Mouse (Mus musculus): ENCODE results near the gene Eef1akmt1. TPM values are rescaled to one million over a fixed set of nuclear protein-coding genes. Genes with fewer than 3 reads are reported as not detected.

The Eef1akmt1 gene
- total RNA-seq (2021) = 10 to 100 TPM; 28.4 to 29.4 TPM
- polyA plus RNA-seq (2012; rRNA removed) = 5.1 and 5.7 TPM in 2 replicates
- long read RNA-seq, transcript Eef1akmt1-201 (5 exons, 880 nt) = major isoform, 27 of 33 reads
- long read RNA-seq, partial matches to known transcripts = 1 of 33 reads
- long read RNA-seq, other reads (novel, unspliced or antisense) = 5 of 33 reads

- peak; percentile 98 for DNase-seq
Measured at GRCm38 (mm10) chr14:57571155-57572133, at the start of gene Eef1akmt1. Gene Eef1akmt1 (minus strand): TSS chr14:57571612.

DNA sequence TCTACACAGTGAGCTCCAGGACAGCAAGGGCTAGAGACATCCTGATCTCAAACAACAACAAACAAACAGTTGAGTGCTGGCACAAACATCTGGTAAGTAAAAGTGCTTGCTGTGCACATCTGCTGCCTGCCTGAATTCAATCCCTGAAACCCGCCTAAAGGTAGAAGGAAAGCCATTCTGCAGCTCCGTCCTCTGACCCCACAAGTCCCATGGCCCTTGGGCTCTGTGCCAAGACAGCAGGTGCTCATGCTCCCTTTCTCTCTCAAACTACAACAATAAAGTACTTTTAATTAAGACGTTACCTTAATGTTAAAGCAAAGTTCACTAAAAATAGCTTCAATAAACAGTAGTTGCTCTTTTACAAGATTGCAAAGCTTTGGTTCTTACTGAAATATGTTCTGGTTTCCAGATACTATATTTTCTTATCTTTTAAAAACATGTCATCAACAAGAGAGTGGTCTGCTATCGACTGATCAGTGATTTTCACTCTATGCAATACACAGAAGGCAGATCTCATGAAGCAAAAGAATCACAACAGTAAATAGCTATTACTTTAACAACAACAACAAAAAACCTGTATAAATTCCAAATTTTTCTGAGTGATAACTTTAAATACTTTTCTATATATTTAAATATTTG, 49.3 kb upstream of the Eef1akmt1 start:
- no peak for DNase-seq

DNA sequence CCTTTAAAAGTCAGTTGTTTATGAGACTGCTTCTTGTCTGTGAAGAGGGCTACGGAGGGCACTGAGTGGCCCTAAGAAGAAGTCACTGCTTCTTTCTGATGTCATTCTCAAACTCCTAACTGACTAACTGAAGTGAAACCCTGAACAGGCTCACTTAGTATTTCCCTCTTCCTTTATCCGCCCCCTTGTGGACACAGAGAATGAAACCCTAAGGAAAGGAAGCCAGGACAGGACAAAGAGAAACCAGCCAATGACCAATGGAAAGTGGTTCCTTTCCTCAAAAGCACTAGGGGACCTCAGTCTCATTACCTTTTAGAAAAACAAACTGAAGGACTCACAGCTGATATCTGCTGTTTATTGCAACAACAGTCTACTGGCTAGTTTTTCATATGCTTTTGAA, 48.1 kb upstream of the Eef1akmt1 start:
- DNase-seq = peak; percentile 56

GRCm38 (mm10) chr14:57617675-57618074, 46.3 kb upstream of the Eef1akmt1 start:
- no peak for DNase-seq

- DNase-seq = no peak
Measured at GRCm38 (mm10) chr14:57616339-57616965, 45.0 kb upstream of the Eef1akmt1 start.

DNA sequence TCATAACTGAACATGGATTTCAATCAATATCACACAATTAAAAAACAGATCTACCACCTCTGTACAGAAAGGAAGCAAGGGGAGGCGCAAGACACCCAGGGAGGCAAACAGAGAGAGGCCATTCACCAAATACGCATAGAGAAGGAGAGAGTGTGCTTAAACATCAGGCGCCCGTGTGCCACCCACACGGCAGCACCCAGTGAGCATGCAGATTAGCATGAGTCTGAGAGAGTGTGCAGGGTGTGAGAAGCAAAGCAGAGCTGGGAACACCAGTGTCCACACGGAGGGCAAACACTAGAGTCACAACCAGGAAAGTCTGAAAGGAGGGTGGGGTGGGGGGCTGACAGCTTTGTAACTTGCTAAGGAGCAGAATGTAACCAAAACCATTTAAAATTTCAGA, 44.4 kb upstream of the Eef1akmt1 start:
- DNase-seq = no peak

DNA sequence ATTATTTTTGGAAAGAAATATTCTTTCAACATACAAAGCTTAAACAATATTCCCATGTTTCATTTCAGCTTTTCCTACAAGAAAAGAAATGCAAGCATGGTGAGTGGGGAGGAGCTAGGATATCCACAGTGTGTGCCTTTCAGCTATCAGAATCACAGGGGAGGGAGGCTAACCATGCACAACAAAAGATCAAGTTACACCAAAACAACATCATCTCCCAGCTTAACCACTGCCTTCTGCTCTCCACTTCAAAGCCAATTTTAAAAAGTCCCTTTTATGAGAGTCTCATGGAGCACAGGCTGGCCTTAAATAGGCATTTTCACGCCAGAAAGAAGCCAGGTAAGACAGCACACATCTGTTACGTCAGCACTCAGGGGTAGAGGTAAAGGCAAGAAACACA, 39.6 kb upstream of the Eef1akmt1 start:
- no peak for DNase-seq

- no peak for DNase-seq
Measured at GRCm38 (mm10) chr14:57609816-57610329, 38.5 kb upstream of the Eef1akmt1 start.

GRCm38 (mm10) chr14:57607500-57607899, 36.1 kb upstream of the Eef1akmt1 start:
- peak; percentile 97 for DNase-seq

DNA sequence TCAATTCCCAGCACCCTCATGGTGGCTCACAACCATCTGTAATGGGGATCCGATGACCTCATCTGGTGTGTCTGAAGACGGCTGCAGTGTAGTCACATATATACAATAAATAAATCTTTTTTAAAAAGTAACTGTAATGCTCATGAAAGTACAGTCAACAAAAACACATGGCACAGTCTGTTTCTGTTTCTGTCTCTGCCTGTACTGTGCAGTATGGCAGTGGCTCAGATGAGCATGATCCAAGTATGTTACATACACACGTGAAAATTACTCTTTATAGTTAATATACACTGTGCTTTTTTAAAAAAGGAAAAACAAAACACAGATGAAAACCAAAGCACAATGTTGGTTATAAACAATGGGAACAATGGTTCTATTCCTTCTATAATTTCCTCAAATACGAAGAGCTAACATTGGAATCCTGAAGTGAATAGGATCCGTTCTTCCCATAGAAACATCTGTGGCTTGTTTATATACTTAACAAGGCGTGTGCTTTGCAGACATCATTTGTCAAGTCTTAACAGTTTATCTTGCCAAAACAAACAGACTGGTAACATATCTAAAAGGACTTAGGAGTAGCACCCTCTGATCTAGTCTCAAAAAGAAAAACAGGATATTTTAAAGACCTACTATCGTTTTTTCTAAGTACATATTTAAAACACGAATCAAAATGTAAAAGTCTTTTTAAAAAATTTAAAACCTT, 35.4 kb upstream of the Eef1akmt1 start:
- no peak for DNase-seq

GRCm38 (mm10) chr14:57593279-57593678, 21.9 kb upstream of the Eef1akmt1 start:
- no peak for DNase-seq

GRCm38 (mm10) chr14:57591830-57592229, 20.4 kb upstream of the Eef1akmt1 start:
- DNase-seq = no peak

DNA sequence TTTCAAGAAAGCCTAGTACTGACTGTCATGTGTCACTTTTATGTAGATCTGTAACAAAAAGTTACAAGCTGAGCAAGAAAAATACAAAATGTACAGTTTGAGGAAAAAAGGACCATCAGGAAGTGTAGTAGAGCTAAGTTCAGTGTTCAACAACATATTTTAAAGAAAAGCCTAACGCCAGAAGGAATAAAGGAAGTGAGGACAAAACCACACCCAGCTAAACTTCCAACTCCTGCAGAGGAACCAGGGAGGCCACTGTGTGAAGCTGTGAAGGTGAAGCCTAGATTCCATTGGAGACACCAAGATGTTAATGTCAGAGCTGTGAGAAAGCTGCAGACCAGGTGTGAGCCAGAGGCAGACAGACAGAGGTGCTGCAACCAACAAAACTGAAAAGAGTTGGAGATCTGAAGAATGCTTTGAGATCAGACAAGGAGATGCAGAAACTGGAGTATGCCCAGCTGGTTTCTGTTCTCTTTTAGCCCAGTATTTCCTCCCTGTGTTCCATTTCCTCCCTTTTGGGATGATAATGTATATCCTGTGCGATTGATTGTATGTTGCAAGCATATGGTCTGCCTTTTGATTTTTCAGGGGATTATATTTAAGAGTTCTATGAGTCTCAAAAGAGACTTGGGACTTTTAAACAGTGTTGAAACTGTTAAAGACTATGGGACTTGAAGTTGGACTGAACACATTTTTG, 5.1 kb upstream of the Eef1akmt1 start:
- no peak for DNase-seq

DNA sequence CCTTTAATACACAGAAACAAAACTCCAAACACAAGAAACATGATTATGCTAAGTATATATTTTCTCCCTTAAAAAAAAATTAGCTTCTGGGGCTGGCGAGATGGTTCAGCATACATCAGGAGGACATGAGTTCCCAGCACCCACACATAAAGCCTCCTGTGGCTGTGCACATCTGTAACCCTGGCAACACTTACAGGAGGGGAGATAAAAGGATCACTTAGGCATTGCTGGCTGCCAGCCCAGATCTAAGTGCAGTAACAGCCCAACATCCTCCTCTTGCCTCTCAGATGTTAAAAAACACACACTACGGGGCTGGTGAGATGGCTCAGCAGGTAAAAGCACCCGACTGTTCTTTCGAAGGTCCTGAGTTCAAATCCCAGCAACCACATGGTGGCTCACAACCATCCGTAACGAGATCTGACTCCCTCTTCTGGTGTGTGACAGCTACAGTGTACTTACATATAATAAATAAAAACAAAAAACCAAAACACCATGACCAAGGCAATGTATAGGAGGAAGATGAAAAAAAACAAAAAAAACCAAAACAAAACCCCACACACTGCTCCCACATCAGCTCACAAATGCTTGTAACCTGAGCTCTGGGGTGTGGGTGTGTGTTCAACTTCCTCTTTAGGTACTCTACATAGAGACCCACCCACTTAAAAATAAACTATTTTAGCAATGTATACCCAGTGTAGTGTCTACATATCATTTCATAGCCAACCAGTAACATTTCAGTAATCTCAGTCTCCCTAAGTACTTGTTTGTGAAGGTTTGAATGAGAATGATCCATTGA, 3.6 kb upstream of the Eef1akmt1 start:
- DNase-seq = no peak

DNA sequence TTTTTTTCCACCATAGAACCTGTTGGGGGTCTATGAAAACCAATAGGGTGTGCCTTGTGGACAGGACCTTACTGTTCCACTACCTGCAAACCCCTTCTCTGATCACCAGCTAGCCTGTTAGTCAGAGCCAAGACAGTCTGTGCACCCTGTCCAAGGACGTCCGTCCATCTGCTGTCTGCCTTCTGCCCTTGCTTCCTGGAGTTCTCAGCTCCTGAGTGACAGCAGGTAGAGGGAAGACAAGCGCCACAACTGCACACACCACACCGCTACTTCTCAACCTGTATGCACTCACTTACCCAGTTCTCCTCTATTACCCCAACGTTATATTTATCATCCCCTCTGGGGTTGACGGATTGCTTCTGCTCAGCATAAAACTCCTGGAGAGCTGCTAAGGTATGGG, 5.8 kb downstream of the Eef1akmt1 start:
- no peak for DNase-seq

DNA sequence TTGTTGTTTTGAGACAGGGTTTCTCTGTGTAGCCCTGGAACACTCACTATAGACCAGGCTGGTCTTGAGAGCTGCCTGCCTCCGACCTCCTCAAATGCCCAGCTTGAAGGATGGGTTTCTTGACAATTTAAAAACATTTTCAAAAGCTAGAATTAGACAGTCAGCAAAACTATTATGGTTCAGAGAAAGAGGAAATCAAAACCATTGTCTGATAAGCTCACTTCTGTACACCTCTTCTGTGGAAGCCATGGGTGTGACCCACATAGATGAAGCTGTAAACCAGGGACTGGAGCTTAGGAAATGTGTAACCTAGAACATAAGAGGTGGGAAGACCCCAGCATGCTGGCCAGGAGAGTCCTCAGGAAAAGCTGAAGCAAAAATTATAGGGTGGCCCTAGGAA, 14.5 kb downstream of the Eef1akmt1 start:
- DNase-seq = no peak

DNA sequence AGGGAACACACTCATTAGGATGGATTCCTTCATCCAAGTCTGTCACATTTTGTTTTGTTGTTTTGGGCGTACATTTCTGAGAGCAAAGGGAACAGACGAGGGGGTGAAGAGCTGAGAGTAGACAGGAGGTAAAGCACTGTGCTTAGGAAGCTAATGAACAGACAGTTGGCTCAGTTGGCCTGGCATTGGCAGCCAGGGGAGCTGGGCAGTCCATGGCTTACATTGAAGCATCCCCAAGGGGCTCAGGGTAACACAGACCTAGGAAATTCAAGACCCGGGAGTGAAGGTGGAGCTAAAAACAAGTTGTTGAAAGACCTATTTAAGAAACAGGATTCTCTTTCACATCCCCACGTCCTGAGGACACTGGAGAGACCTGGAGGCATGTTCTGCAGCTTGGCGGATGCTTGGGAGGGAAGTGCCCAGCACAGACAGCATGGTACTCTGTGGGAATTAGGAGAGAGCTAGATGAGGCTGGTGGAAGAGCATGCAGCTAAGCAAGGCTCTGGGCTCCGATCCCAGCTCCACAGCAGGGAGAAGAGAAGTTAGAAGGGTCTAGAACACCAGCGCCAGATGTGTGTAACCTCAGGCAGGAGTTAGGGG, 15.8 kb downstream of the Eef1akmt1 start:
- DNase-seq = no peak

- DNase-seq = no peak
Measured at GRCm38 (mm10) chr14:57554434-57554833, 17.0 kb downstream of the Eef1akmt1 start.

DNA sequence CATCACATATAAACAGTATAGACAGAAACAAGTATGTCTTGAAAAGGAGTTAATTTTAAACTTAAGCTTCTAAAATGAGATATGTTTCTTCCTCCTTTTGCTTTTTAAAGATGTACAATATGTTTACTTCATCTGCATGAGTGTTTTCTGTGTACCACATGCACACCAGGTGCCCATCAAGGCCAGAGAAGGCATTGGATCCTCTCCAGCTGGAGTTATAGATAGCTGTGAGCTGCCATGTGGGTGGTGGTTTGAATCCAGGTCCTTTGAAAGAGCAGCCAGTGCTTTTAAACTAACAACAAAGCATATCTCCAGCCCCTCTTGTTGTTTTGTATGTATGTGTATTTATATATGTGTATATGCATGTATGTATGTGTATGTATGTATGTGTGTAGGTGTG, 18.5 kb downstream of the Eef1akmt1 start:
- no peak for DNase-seq

GRCm38 (mm10) chr14:57547062-57547461, 24.4 kb downstream of the Eef1akmt1 start:
- DNase-seq = no peak
